Mouse (Mus musculus): ENCODE data around the gene Cdc25a.

DNA sequence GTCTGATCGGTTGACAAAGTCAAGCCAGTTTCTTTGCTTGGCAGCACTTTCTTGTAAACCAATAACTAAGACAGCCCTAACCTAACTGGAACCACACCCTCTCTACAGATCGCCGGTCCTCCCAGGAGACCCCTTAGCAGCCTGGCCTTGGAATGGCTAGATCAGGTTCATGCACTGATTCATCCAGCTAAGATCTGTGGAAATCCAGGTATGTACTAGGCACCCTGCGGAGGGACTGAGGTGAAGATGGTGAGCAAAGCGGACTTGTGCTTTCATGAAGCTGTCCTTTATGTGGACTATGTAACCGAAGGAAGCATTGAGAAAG, 42.3 kb upstream of the Cdc25a start:
- TF ChIP-seq POLR2A (IDR thresholded peaks at IDR 0.05; ENCODE audit: insufficient read length, low read depth) (no peak), TCF12 (IDR thresholded peaks at IDR 0.05; ENCODE audit: insufficient read depth, poor library complexity, severe bottlenecking) (no peak), MYOD1 (IDR thresholded peaks at IDR 0.05; ENCODE audit: control insufficient read depth in 1 of 3, insufficient read length in 2 of 3, low read depth in 2 of 3) (no peak), E2F4 (IDR thresholded peaks at IDR 0.05; ENCODE audit: insufficient read depth) (no peak), MAX (IDR thresholded peaks at IDR 0.05; ENCODE audit: low read depth) (no peak), MYOG (IDR thresholded peaks at IDR 0.05; ENCODE audit: control insufficient read depth in 1 of 3, insufficient read depth in 1 of 3, insufficient read length in 2 of 3, low read depth in 2 of 3) (no peak)
